Mouse (Mus musculus): ENCODE measurements around the gene Rabl3. TPM values are rescaled to one million over a fixed set of nuclear protein-coding genes. Genes with fewer than 3 reads are reported as not detected.

Rabl3 gene
- 7.3 and 8.5 TPM in 2 replicates for total RNA-seq (2012; rRNA removed)
- polyA plus RNA-seq (2012; ENCODE audit: insufficient read depth in 1 of 2, insufficient read length in 2 of 2, low read depth in 1 of 2, low replicate concordance in 2 of 2, missing spikeins in 1 of 2) = 10 to 100 TPM in 1 of 2 experiments, not detected in 1; 13.5 TPM

- peaks cover 37% of the 10 kb centered on the region for H3K79me2 ChIP-seq (ENCODE audit: control insufficient read depth, insufficient read depth, low read length, poor library complexity)
- H3K4me1 ChIP-seq (ENCODE audit: control insufficient read depth in 1 of 2, insufficient read depth in 2 of 2, low read length in 2 of 2) = peaks cover 0 to 15% of the 10 kb centered on the region in 2 experiments; a peak in 1 of 4 replicates
- no peaks in the 10 kb centered on the region for H3K9me3 ChIP-seq (replicated peaks; ENCODE audit: insufficient read depth, low read length)
- peak within 1 kb of the TSS; percentile 78 for H3K27ac ChIP-seq (ENCODE audit: control insufficient read depth, low read depth, low read length)
- no peaks in the 10 kb centered on the region for H3K27me3 ChIP-seq (ENCODE audit: control insufficient read depth in 1 of 2, insufficient read depth in 2 of 2, low read length in 2 of 2)
- peak within 1 kb of the TSS; percentile 73 to 95 for H3K4me3 ChIP-seq (ENCODE audit: control insufficient read depth in 1 of 2, insufficient read depth in 1 of 2, low read depth in 2 of 2, low read length in 2 of 2)
- H3K9ac ChIP-seq (ENCODE audit: control insufficient read depth, low read depth, low read length, poor library complexity, severe bottlenecking) = peak within 1 kb of the TSS; percentile 94
- peak; percentile 99 for DNase-seq (ENCODE audit: low read depth, low spot score)
- H3K36me3 ChIP-seq (ENCODE audit: control insufficient read depth in 1 of 2, insufficient read depth in 2 of 2, low read length in 2 of 2) = peaks cover 0 to 20% of the 10 kb centered on the region in 2 experiments; a peak in 3 of 4 replicates
- TF ChIP-seq BHLHE40 (IDR thresholded peaks at IDR 0.05; ENCODE audit: borderline replicate concordance, low read depth, low read length) = no peak
- no peak for TF ChIP-seq SMC3 (IDR thresholded peaks at IDR 0.05; ENCODE audit: low read depth, low read length)
- TF ChIP-seq TAL1 (IDR thresholded peaks at IDR 0.05; ENCODE audit: low read length) = no peak
- no peak for TF ChIP-seq POLR2AphosphoS5 (IDR thresholded peaks at IDR 0.05; ENCODE audit: borderline replicate concordance, low read depth, low read length)
- no peak for TF ChIP-seq NRF1 (IDR thresholded peaks at IDR 0.05; ENCODE audit: insufficient read depth, low read depth, low read length, poor library complexity, severe bottlenecking)
- TF ChIP-seq E2F4 (IDR thresholded peaks at IDR 0.05; ENCODE audit: borderline replicate concordance, low read depth, low read length) = 0 out of 2 replicates have a peak, but pooled peaks have one; percentile 61
- 0 out of 2 replicates have a peak, but pooled peaks have one; percentile 46 for TF ChIP-seq ZMIZ1 (IDR thresholded peaks at IDR 0.05; ENCODE audit: low read depth, low read length)
- TF ChIP-seq MAZ (IDR thresholded peaks at IDR 0.05; ENCODE audit: low read depth, low read length) = peak; percentile 85
- no peak for TF ChIP-seq JUND (IDR thresholded peaks at IDR 0.05; ENCODE audit: low read depth, low read length)
- TF ChIP-seq HCFC1 (IDR thresholded peaks at IDR 0.05; ENCODE audit: low read depth, low read length) = peak; percentile 88
- TF ChIP-seq MEF2A (IDR thresholded peaks at IDR 0.05; ENCODE audit: extremely low read depth, insufficient replicate concordance, low read depth, low read length, poor library complexity, severe bottlenecking) = no peak
- TF ChIP-seq MAFK (IDR thresholded peaks at IDR 0.05; ENCODE audit: borderline replicate concordance, low read depth, low read length) = no peak
- TF ChIP-seq ZKSCAN1 (IDR thresholded peaks at IDR 0.05; ENCODE audit: low read depth, low read length) = no peak
- no peak for TF ChIP-seq GABPA (IDR thresholded peaks at IDR 0.05; ENCODE audit: low read depth, low read length)
- TF ChIP-seq GATA1 (IDR thresholded peaks at IDR 0.05; ENCODE audit: low read depth, low read length) = no peak
- TF ChIP-seq MAX (IDR thresholded peaks at IDR 0.05; ENCODE audit: low read length) = peak; percentile 65
- TF ChIP-seq TCF12 (IDR thresholded peaks at IDR 0.05; ENCODE audit: low read depth, low read length) = peak; percentile 36; the same call in 1 of the 2 replicates
- TF ChIP-seq ETS1 (IDR thresholded peaks at IDR 0.05; ENCODE audit: low read depth, low read length) = no peak
- TF ChIP-seq MYC (IDR thresholded peaks at IDR 0.05; ENCODE audit: low read depth, low read length) = peak; percentile 91
- TF ChIP-seq SIN3A (IDR thresholded peaks at IDR 0.05; ENCODE audit: low read length) = peak; percentile 95
- TF ChIP-seq ZNF384 (IDR thresholded peaks at IDR 0.05; ENCODE audit: low read depth, low read length) = no peak
- no peak for TF ChIP-seq RCOR1 (IDR thresholded peaks at IDR 0.05; ENCODE audit: low read depth, low read length)
- peak; percentile 45; the same call in 1 of the 2 replicates for TF ChIP-seq USF1 (IDR thresholded peaks at IDR 0.05; ENCODE audit: low read depth, low read length)
- no peak for TF ChIP-seq USF2 (IDR thresholded peaks at IDR 0.05; ENCODE audit: borderline replicate concordance in 1 of 2, insufficient read depth in 1 of 2, low read depth in 1 of 2, low read length in 2 of 2)
- no peak for TF ChIP-seq UBTF (IDR thresholded peaks at IDR 0.05; ENCODE audit: borderline replicate concordance, insufficient read depth, low read depth, low read length)
- TF ChIP-seq TBP (IDR thresholded peaks at IDR 0.05; ENCODE audit: low read depth, low read length) = peak; percentile 73
- TF ChIP-seq EP300 (IDR thresholded peaks at IDR 0.05; ENCODE audit: low read depth in 1 of 2, low read length in 2 of 2) = no peak
- no peak for TF ChIP-seq ZC3H11A (IDR thresholded peaks at IDR 0.05; ENCODE audit: low read depth, low read length)
- peak; percentile 59; the same call in 1 of the 2 replicates for TF ChIP-seq KAT2A (conservative IDR thresholded peaks at IDR 0.05; ENCODE audit: low read depth, low read length)
- no peak for TF ChIP-seq CHD1 (IDR thresholded peaks at IDR 0.05; ENCODE audit: low read depth, low read length)
- TF ChIP-seq NELFE (IDR thresholded peaks at IDR 0.05; ENCODE audit: low read depth, low read length) = peak; percentile 89
- peak; percentile 90 for TF ChIP-seq MXI1 (IDR thresholded peaks at IDR 0.05; ENCODE audit: low read depth, low read length)
- peak; percentile 90 for TF ChIP-seq POLR2AphosphoS2 (IDR thresholded peaks at IDR 0.05; ENCODE audit: low read length)
These were observed at the start of gene Rabl3, which contains the start of gene Gtf2e1 for GRCm38 (mm10) chr16:37539611-37540580. Rabl3 (plus strand) TSS chr16:37539885. Gtf2e1 (minus strand) TSS chr16:37539789.

Measured in MEL (cell line).